Mouse (Mus musculus): ENCODE data around the gene Cldn34c3. TPM values are rescaled to one million over a fixed set of nuclear protein-coding genes. Genes with fewer than 3 reads are reported as not detected.
"Not testable (repeated sequence)": the region's sequence is repeated elsewhere in the genome, so short reads cannot be mapped to it uniquely, and the experiment has no call there.

Gene Cldn34c3
- total RNA-seq (2021) = not detected
- not detected in 2 replicates for polyA plus RNA-seq (2012; rRNA removed)
- long read RNA-seq = 0 reads

DNA sequence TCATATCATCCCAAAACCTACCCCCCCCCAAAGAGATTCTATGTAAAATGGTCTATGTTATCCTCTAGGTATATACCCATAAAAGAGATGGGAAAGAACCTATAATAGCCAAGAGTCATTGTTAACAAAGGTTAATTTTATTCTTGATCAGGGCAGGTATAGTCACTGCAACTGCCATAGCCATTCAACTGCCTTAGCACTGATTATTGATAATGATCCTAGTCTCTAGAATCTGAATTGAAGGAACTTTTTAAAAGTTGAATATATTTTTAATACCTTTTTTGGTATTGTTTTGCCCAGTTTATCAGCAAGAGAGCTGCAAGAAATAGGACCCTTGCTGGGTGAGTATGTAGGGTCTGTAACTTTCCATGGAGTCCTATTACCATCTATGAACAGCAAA, at the start of gene Cldn34c3:
Gene Cldn34c3 (plus strand): TSS at position 301 of the 400 bp plus-strand sequence.
- H3K36me3 ChIP-seq (ENCODE audit: control insufficient read depth, insufficient read depth, low read length); H3K27ac ChIP-seq; H3K4me3 ChIP-seq; H3K9ac ChIP-seq (ENCODE audit: low read depth, low read length); H3K27me3 ChIP-seq (ENCODE audit: control insufficient read depth, insufficient read depth, low read length); H3K79me2 ChIP-seq (replicated peaks; ENCODE audit: control insufficient read depth, insufficient read depth, low read length); DNase-seq; intact Hi-C loops (cut with DNase I); H3K4me1 ChIP-seq (ENCODE audit: control insufficient read depth, insufficient read depth, low read length): not testable (repeated sequence)

Other genes starting within 250 kb of the Cldn34c3 start
- under 1 TPM in 1 of 2 experiments, not detected in 1; 0.43 TPM for gene Cldn34c2, start 212.0 kb upstream of the Cldn34c3 start, total RNA-seq (2021)
- gene Cldn34c2, start 212.0 kb upstream of the Cldn34c3 start, polyA plus RNA-seq (2012; rRNA removed) = not detected in 2 replicates
- not detected for gene Gm17467, start 88.9 kb upstream of the Cldn34c3 start, total RNA-seq (2021)
- not detected in 2 replicates for gene Gm17467, start 88.9 kb upstream of the Cldn34c3 start, polyA plus RNA-seq (2012; rRNA removed)

Measured in heart, adult 2 months (tissue).